Mouse (Mus musculus): ENCODE results near the gene Ift88.

DNA sequence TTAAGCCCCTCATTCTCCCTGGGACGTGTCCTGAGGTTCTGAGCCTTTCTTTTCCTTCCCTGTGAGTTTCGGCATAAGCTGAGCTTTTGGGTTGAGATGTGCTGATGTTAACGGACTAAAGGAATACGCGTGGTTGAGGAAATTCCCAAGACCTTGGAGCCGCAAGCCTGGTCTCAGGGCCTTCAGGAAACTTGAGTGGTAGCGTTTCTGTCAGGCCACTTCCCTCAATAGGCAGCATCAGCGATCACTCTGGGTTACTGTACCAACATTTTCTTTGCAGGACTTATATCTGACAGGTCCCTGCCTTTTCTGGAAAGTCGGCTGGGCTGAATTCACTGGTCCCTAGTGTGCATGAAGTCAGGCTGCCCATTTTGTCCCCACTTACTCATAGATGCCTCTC, 113.0 kb downstream of the Ift88 start:
- no peak for TF ChIP-seq CTCF (IDR thresholded peaks at IDR 0.05; ENCODE audit: insufficient read depth, low read length)
- TF ChIP-seq POLR2A (IDR thresholded peaks at IDR 0.05; ENCODE audit: borderline replicate concordance, extremely low read depth, low read depth, low read length), result no peak
